Mouse (Mus musculus) ES-E14 (cell line): ENCODE results near the gene Lpgat1. TPM values are rescaled to one million over a fixed set of nuclear protein-coding genes. Genes with fewer than 3 reads are reported as not detected.

ENCODE experiments used
- DNase-seq: peaks from one replicate; pipeline ENCODE4 v3.0.0-alpha.2; 2013; ENCODE audit warnings: low read depth, low spot score
- H3K27ac ChIP-seq: 2 replicates; pipeline ENCODE4 v1.5.1; 2012; ENCODE audit warnings: low read depth, mild to moderate bottlenecking, low read length, moderate library complexity, mixed read lengths; ENCODE audit not compliant: poor library complexity, insufficient read depth, severe bottlenecking
- H3K36me3 ChIP-seq: 2 replicates; pipeline ENCODE4 v1.6.1; 2012; ENCODE audit warnings: mild to moderate bottlenecking, low read length, moderate library complexity, mixed read lengths; ENCODE audit not compliant: control insufficient read depth, poor library complexity, insufficient read depth, severe bottlenecking
- H3K4me1 ChIP-seq, 2 experiments: fragments of 150-350 bp in 1 of 2; sonication (generic) in 1 of 2; 2 replicates each; pipeline ENCODE4 v1.6.1; 2012; ENCODE audit warnings: low read length in 2 of 2, mild to moderate bottlenecking in 1 of 2, mixed read lengths in 1 of 2; ENCODE audit not compliant: control insufficient read depth in 2 of 2, insufficient read depth in 2 of 2, poor library complexity in 1 of 2
- H3K4me3 ChIP-seq, 2 experiments: fragments of 150-350 bp in 1 of 2; sonication (generic) in 1 of 2; 2 replicates each; pipeline ENCODE4 v1.5.1; 2012; ENCODE audit warnings: low read length in 2 of 2, low read depth in 1 of 2, mild to moderate bottlenecking in 1 of 2, mixed read lengths in 1 of 2; ENCODE audit not compliant: insufficient read depth in 1 of 2, poor library complexity in 1 of 2, severe bottlenecking in 1 of 2
- H3K9ac ChIP-seq: 2 replicates; pipeline ENCODE4 v1.6.1; 2012; ENCODE audit warnings: low read depth, mild to moderate bottlenecking, low read length, mixed read lengths; ENCODE audit not compliant: poor library complexity, insufficient read depth, severe bottlenecking
- H3K9me3 ChIP-seq: fragments of 150-350 bp; sonication (generic); 2 replicates; pipeline ENCODE4 v1.6.1; 2012; ENCODE audit warnings: low read depth, mild to moderate bottlenecking, low read length; ENCODE audit not compliant: control insufficient read depth, insufficient read depth
- CHD2 ChIP-seq: IDR thresholded peaks from 2 replicates; pipeline ENCODE4 v1.6.1; 2014; ENCODE audit warnings: mild to moderate bottlenecking, low read depth, low read length, inconsistent platforms
- HCFC1 ChIP-seq: IDR thresholded peaks from 2 replicates; pipeline ENCODE4 v1.6.1; 2012; ENCODE audit warnings: low read length, inconsistent platforms, borderline replicate concordance; ENCODE audit not compliant: insufficient read depth
- MAFK ChIP-seq: IDR thresholded peaks from 2 replicates; pipeline ENCODE4 v1.6.1; 2014; ENCODE audit warnings: mild to moderate bottlenecking, low read depth, low read length, inconsistent platforms; ENCODE audit not compliant: insufficient read depth
- ZC3H11A ChIP-seq: IDR thresholded peaks from 2 replicates; pipeline ENCODE4 v1.6.1; 2012; ENCODE audit warnings: low read depth, mild to moderate bottlenecking, inconsistent platforms, low read length, borderline replicate concordance
- ZNF384 ChIP-seq: IDR thresholded peaks from 2 replicates; pipeline ENCODE4 v1.6.1; 2012; ENCODE audit warnings: low read depth, low read length, inconsistent platforms
- in situ Hi-C, 2 experiments: fragments of 600-800 bp; cut with MboI; formaldehyde crosslinking; loops; one replicate each; pipeline ENCODE4 v1.15.1; 2025; ENCODE audit warnings: low sequenced_read_pairs in 2 of 2, inconsistent platforms in 1 of 2; ENCODE audit not compliant: unreplicated experiment in 2 of 2
- total RNA-seq: library from RNA; depleted of rRNA; stranded (reverse); fragments of 300-350 nt; gene quantifications from 2 replicates; pipeline ENCODE4 v1.2.3, GENCODE M21; 2012

Lpgat1 gene
- total RNA-seq, 1 experiment: 20.7 TPM

DNA sequence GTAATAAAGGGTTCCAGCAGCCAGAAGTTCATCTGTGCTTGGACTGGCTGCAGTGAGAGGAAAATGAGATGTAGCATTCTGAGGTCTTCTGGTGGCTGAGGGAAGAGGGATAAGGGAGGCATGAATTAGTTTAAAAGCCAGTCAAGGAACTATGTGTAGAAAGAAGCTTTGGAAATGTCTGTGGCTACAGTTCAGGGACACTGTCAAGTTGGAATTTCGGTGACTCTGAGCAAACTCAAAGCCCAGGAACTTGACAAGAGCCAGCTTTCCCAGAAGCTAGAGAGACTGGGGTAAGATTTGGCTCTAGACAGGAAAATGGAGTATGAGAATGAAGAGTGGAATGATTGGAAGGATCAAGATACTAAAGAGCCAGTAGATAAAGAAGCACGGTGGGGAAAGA is 7.8 kb upstream of the Lpgat1 start:
- Histone ChIP-seq H3K36me3 (no peaks in the 10 kb centered on the region), H3K27ac (no peak overlapping the region), H3K9ac (no peak overlapping the region), H3K9me3 (no peaks in the 10 kb centered on the region), H3K4me3 (no peak overlapping the region), H3K4me1 (no peaks in the 10 kb centered on the region)
- no peak for TF ChIP-seq HCFC1
- TF ChIP-seq ZNF384: no peak
- in situ Hi-C loops: no loop called here
- no peak for DNase-seq

DNA sequence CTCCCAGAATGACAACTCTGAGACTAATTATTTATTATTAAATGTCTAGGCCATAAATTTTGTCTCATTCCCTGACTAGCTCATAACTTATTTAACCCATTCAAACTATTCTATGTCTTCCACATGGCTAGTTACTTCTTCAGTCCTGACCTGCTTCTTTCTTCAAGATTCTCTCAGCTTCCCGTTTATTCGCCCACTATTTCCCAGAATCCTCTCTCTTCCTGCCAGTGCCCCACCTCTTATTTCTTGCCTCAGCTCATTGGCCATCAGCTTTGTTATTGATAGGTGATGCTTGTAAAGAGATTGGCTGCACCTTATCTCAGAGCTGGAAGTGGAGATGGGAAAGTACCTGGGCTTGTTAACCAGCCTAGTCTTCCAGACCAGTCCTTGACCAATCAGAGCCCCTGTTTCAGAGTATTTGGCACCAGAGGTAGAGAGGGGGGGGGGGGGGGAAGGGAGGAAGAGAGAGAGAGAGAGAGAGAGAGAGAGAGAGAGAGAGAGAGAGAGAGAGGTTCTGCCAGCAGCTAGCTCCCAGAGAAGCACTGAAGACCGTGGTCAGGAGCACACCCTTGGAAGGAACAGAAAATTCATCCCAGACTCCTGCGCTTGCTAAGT is 5.3 kb upstream of the Lpgat1 start:
- in situ Hi-C loops: no loop called here
- no peak for DNase-seq
- no peak overlapping the region for H3K9ac ChIP-seq
- no peaks in the 10 kb centered on the region for H3K9me3 ChIP-seq
- no peak overlapping the region for H3K27ac ChIP-seq
- H3K36me3 ChIP-seq: no peaks in the 10 kb centered on the region
- H3K4me3 ChIP-seq: peak overlapping the region in 1 of 2 experiments; percentile 23; a peak in 1 of 4 replicates
- TF ChIP-seq MAFK (no peak), ZNF384 (no peak), ZC3H11A (no peak), CHD2 (no peak), HCFC1 (no peak)
- H3K4me1 ChIP-seq: no peaks in the 10 kb centered on the region

DNA sequence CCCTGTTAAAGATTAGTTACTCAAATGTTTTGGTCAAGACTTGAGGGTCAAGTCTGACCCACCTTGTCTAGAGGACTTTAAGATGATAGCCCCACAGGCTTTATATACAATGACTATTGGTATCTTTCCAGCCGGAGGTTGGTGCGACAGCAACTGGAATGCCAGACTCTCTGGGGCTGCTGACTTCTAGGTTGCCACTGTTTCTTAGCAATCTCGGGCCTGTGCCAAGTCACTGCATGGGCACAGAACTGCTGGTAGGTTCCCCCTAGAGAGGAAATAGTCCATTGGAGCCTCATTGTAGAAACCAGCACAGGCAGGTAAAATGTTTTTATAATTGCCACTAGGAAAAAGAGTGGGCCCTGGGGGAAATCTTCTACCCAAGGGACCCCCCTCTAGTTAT is 3.8 kb upstream of the Lpgat1 start:
- Histone ChIP-seq H3K36me3 (no peaks in the 10 kb centered on the region), H3K4me3 (no peak overlapping the region), H3K27ac (no peak overlapping the region), H3K9me3 (no peaks in the 10 kb centered on the region), H3K4me1 (no peaks in the 10 kb centered on the region), H3K9ac (no peak overlapping the region)
- in situ Hi-C loops: no loop called here
- no peak for DNase-seq
- TF ChIP-seq ZNF384: no peak
- no peak for TF ChIP-seq CHD2
- TF ChIP-seq HCFC1: no peak
- TF ChIP-seq MAFK: no peak
- TF ChIP-seq ZC3H11A: no peak

DNA sequence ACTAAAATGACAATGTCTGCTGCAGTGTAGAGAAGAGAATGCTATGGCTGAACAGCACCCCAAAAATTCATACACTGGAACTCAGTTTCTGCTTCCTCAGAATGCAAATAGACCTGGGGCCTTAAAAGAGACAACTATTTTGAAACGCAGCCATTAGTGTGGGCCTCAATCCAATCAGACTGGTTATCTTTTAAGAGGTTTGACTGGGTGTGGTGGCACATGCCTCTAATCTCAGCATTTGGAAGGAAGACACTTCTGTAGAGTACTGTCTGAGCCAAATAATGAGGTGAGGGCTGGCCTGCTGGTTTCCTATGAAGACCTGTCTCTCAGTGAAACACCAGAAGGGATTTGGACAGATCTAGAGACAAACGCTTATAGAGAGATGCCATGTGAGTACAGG is 2.5 kb upstream of the Lpgat1 start:
- Histone ChIP-seq H3K9me3 (no peaks in the 10 kb centered on the region), H3K4me3 (no peak overlapping the region), H3K4me1 (0 out of 4 replicates have a peak, but pooled peaks cover 0 to 2% of the 10 kb centered on the region in 2 experiments), H3K27ac (no peak overlapping the region), H3K36me3 (no peaks in the 10 kb centered on the region), H3K9ac (no peak overlapping the region)
- DNase-seq: no peak
- in situ Hi-C loops: no loop called here
- TF ChIP-seq ZC3H11A: no peak
- TF ChIP-seq MAFK: no peak
- no peak for TF ChIP-seq HCFC1

DNA sequence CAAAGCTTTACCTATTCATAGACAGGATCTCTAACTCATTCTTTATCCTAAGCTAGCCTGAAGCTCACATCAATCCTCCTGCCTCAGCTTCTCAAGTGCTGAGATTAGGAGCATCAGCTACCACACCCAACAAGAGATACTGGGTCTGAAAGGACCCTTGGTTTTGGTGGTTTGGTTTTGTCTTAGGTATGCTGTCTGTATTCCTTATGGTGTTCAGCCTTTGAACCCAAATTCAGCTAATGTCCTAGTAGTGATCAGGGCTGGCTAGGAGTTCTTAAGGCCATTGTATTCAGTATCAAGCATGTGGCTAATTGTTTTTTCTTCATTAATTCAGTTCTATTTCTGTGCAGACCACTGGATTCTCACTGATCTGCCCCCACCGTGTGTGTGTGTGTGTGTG is 493 bp upstream of the Lpgat1 start:
- in situ Hi-C loops: no loop called here
- Histone ChIP-seq H3K9ac (no peak overlapping the region), H3K9me3 (no peaks in the 10 kb centered on the region), H3K4me1 (0 out of 4 replicates have a peak, but pooled peaks cover 0 to 2% of the 10 kb centered on the region in 2 experiments), H3K36me3 (no peaks in the 10 kb centered on the region), H3K27ac (no peak overlapping the region), H3K4me3 (peak overlapping the region; percentile 91 to 95; a peak in 2 of 4 replicates)
- TF ChIP-seq ZNF384 (no peak), ZC3H11A (no peak), HCFC1 (no peak), MAFK (no peak)
- DNase-seq: no peak
